Mouse (Mus musculus) cerebellum, adult 2 months (tissue): Measurements from ENCODE around the gene Angptl4. TPM values are rescaled to one million over a fixed set of nuclear protein-coding genes. Genes with fewer than 3 reads are reported as not detected.

ENCODE experiments used
- DNase-seq, 2 experiments: peaks; one replicate each; pipeline ENCODE4 v3.0.0; 2021
- H3K27ac ChIP-seq: fragments of 200-500 bp; 2 replicates; pipeline ENCODE4 v1.5.1; 2012; ENCODE audit warnings: low read length, control low read depth, inconsistent platforms; ENCODE audit not compliant: insufficient read depth
- H3K27me3 ChIP-seq: fragments of 200-500 bp; 2 replicates; pipeline ENCODE4 v1.6.1; 2012; ENCODE audit warnings: inconsistent platforms, mild to moderate bottlenecking, low read length, moderate library complexity; ENCODE audit not compliant: control insufficient read depth, insufficient read depth
- H3K4me1 ChIP-seq: fragments of 200-500 bp; 2 replicates; pipeline ENCODE4 v1.6.1; 2011; ENCODE audit warnings: low read length; ENCODE audit not compliant: control insufficient read depth, insufficient read depth
- H3K4me3 ChIP-seq: fragments of 200-500 bp; replicated peaks from 2 replicates; pipeline ENCODE3; 2011; ENCODE audit warnings: mild to moderate bottlenecking, low read depth, low read length, control low read depth; ENCODE audit not compliant: insufficient read depth
- CTCF ChIP-seq: fragments of 200-500 bp; IDR thresholded peaks from 2 replicates; pipeline ENCODE4 v1.5.1; 2011; ENCODE audit warnings: low read depth, mild to moderate bottlenecking, control low read depth, low read length, moderate library complexity, borderline replicate concordance; ENCODE audit not compliant: insufficient read depth
- POLR2A ChIP-seq: fragments of 200-500 bp; IDR thresholded peaks from 2 replicates; pipeline ENCODE4 v1.6.1; 2011; ENCODE audit warnings: low read length, control low read depth, borderline replicate concordance; ENCODE audit not compliant: insufficient read depth
- WGBS: fragments of 180-500 bp; shearing (Covaris S2); methylation state at CpG from one replicate; pipeline ENCODE4 v1.1.7; 2018; 5-methylcytosine and 5-hydroxymethylcytosine counted together
- polyA plus RNA-seq: library from polyadenylated mRNA; depleted of rRNA; stranded (reverse); fragments of >200 nt; gene quantifications from 2 replicates; pipeline ENCODE4 v1.2.3, GENCODE M21; 2012

Gene Angptl4
- polyA plus RNA-seq, 1 experiment: 1.6 TPM

DNA sequence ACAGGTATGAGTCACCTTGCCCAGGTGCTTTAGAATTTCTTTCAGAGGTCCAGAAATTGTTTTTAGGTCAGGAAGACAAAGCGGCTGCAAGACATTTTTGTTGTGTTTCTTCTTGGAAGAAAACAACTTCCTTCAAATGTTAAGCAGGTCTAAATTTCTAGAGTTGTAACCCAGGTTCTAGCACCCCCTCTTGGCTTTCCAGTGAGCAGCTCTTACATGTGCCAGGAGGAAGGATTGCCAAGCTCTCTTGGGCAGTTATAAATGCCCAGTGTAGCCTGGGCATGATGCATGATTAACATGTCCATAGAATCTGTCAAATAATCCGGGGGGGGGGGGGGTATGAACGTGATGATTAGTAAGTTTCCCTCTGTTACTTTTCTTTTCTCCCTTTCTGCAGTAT is 16.7 kb upstream of the Angptl4 start:
- no peaks in the 10 kb centered on the region for H3K4me1 ChIP-seq
- WGBS: 25% methylated on average over 3 of the region's 3 CpGs
- TF ChIP-seq POLR2A (no peak), CTCF (no peak)
- no peaks in the 10 kb centered on the region; the same call in 1 of the 2 replicates for H3K27me3 ChIP-seq
- no peak overlapping the region for H3K27ac ChIP-seq
- no peak overlapping the region for H3K4me3 ChIP-seq
- DNase-seq: no peak

DNA sequence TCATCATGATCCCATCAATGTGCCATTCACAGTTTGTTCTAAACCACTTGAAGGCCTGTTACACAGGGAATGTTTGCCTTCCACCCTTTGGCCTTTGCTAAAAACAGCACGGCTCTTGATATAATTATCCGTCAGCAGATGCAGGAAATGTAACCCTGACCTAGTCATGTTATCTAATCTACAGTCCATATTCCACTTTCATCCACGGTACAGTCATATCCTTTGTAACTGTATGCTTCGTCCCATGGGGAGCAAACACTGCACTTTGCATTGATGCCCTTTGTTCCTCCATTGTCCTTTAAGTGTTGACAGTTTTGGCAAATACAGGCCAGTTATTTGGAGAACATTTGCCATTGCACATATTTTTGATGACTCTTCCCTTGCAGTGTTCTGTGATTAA is 7.1 kb upstream of the Angptl4 start:
- TF ChIP-seq POLR2A (no peak), CTCF (no peak)
- DNase-seq: no peak
- Histone ChIP-seq H3K4me1 (no peaks in the 10 kb centered on the region), H3K27me3 (no peaks in the 10 kb centered on the region), H3K4me3 (no peak overlapping the region), H3K27ac (no peak overlapping the region)
- 83% methylated on average over 4 of the region's 4 CpGs for WGBS

DNA sequence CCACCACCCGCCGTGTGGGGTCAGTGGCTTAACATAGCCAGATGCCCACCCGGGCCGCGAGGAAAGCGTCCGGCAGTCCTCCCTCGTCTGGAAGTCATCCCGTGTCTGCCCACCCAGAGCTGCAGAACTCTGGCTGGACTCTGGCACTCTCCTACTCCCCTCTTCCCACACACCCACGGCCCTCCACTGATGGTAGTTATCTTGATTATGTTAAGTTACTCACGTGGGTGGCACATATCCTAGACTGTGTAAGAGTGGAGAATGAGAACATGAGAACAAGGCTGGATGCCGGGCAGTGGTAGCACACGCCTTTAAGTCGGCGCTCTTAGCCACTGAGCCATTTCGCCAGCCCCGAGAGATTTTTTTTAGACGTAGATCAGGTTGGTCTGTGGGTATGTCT is 4.7 kb upstream of the Angptl4 start:
- TF ChIP-seq CTCF (no peak), POLR2A (no peak)
- DNase-seq: no peak

DNA sequence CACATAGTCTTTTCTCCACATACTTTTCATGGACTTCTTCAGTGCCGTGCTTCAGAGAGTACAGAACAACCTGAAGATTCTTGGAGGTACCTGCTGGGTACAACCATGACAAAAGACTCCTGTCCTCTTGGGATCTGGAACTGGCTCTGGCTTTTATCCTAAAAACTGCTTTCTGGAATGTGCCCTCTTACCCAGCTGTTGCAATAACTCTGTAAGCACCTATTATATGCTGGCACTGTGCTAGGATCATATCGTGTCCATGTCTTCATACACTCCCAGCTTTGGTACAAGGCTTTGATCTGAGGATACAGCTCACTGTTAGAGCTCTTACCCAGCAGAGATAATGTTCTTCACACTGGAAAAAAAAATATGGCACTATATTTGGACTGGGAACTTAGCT is 3.3 kb upstream of the Angptl4 start:
- DNase-seq: no peak
- no peak overlapping the region for H3K4me3 ChIP-seq
- H3K27me3 ChIP-seq: no peaks in the 10 kb centered on the region
- 73% methylated on average over 2 of the region's 2 CpGs for WGBS
- no peaks in the 10 kb centered on the region for H3K4me1 ChIP-seq
- H3K27ac ChIP-seq: no peak overlapping the region
- no peak for TF ChIP-seq POLR2A
- TF ChIP-seq CTCF: no peak

More for the DNA sequence above, 4.7 kb upstream of the Angptl4 start:
- Histone ChIP-seq H3K4me3 (no peak overlapping the region), H3K4me1 (no peaks in the 10 kb centered on the region), H3K27me3 (no peaks in the 10 kb centered on the region), H3K27ac (no peak overlapping the region)
- WGBS: 74% methylated on average over 18 of the region's 18 CpGs

DNA sequence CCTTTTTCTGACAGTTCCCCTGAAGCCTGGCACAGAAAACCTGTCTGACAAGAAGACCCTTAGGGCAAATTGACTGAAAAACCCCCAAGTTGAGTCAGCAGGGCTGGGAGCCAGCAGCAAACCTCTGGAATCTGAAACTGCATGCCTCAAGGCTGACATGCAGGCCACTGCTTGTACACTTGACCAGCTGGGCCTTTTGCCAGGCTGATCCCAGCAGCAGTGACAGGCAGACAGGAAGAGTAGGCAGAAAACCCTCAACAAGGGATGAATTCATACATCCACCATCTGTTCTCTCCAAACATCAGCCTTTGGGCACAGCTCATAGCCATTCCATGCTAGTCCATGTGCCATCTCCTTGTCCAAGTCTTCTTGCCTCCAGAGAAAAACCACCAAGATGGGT is 1.8 kb upstream of the Angptl4 start:
- Histone ChIP-seq H3K27ac (no peak overlapping the region), H3K4me1 (no peaks in the 10 kb centered on the region), H3K27me3 (no peaks in the 10 kb centered on the region), H3K4me3 (no peak overlapping the region)
- DNase-seq: no peak
- no peak for TF ChIP-seq CTCF
- TF ChIP-seq POLR2A: no peak

DNA sequence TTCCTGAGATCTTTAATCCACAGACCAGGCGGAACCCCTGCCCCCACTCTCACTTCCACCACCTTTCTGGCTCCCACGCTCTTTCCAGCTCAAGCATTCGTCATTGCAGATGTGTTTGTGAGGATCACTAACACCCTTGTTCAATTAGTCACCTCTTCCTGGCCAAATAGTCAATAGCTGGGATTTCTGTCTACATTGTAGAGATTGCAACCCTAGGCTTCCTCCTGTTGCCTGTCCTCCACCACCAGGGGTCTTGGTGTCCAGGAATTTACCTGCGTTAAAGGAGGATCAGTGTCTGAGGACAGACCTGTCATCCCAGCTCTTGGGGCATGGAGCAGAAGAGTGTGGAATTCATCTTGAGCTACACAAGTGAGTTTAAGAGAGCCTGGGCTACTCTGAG is 437 bp upstream of the Angptl4 start:
- WGBS: 58% methylated on average over 4 of the region's 4 CpGs
- H3K4me3 ChIP-seq: no peak overlapping the region
- H3K27ac ChIP-seq: no peak overlapping the region

DNA sequence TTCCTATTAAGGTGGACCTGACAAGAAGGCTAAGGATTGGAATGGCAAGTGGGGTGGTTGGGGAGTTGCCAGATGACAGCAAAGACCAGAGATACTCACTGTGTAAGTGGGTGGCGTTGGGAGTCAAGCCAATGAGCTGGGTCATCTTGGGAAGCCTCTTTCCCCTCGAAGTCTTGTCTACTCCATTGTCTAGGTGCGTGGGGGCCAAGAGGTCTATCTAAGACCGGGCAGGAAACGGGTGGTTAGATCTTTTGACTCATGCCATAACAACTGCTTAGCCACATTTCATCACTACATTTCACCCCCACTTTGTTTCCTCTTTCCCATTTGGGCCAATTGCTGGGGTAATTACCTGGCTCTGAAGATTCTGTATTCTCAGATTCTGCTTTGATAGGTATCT is 1.2 kb downstream of the Angptl4 start:
- H3K27me3 ChIP-seq: no peaks in the 10 kb centered on the region
- H3K4me3 ChIP-seq: no peak overlapping the region
- no peaks in the 10 kb centered on the region for H3K4me1 ChIP-seq
- no peak overlapping the region for H3K27ac ChIP-seq
- 75% methylated on average over 5 of the region's 5 CpGs for WGBS
- TF ChIP-seq POLR2A (no peak), CTCF (no peak)
- DNase-seq: no peak

More for the DNA sequence above, 437 bp upstream of the Angptl4 start:
- DNase-seq: no peak
- TF ChIP-seq CTCF: no peak
- TF ChIP-seq POLR2A: no peak
- Histone ChIP-seq H3K4me1 (no peaks in the 10 kb centered on the region), H3K27me3 (no peaks in the 10 kb centered on the region)

DNA sequence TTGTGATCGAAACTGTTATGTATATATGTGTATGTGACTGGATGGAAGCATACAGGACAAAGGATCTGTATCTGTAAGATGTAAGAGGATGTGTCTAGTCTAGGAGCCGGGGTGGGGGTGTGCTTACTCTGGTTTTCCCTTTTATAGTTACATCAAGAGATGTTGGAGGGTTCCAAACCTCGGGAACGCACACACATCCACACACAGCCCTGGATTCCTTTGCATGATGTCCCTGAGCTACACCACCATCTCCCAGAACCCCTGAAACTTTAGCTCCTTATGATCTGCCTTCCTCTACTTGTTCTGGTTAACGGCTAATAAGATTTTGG is 1.7 kb downstream of the Angptl4 start:
- no peak for TF ChIP-seq POLR2A
- TF ChIP-seq CTCF: no peak
- Histone ChIP-seq H3K4me3 (no peak overlapping the region), H3K27ac (no peak overlapping the region), H3K27me3 (no peaks in the 10 kb centered on the region), H3K4me1 (no peaks in the 10 kb centered on the region)
- DNase-seq: no peak
- WGBS: 55% methylated on average over 5 of the region's 5 CpGs
